ENCODE assay signal across 24 mouse cellular contexts in genomic region chr2:180495906-180496305, GRCm38 (mm10). TPM values are rescaled to one million over a fixed set of nuclear protein-coding genes. Genes with fewer than 3 reads are reported as not detected.
DNase-seq lines count a peak whose midpoint lies in the region; ATAC-seq lines count a peak whose summit lies in the region.
"Had no signal": no experiment of that assay in that cellular context is flagged by ENCODE, and none has a peak within 500 bp of the region (broad histone marks: within the 10 kb centered on the region; RNA-seq: fewer than 3 reads in every experiment).

No protein-coding gene starts in this region.

- no peak for ATAC-seq in forebrain, embryonic 15.5 days (replicated peaks)
- no peak for ATAC-seq in forebrain, embryonic 12.5 days (ENCODE audit: low FRiP score)
- ATAC-seq: hindbrain, postnatal 0 days; liver, postnatal 0 days; midbrain, embryonic 16.5 days had no signal

- no peaks in the 10 kb centered on the region for H3K9me3 ChIP-seq in forebrain, embryonic 15.5 days
- H3K9me3 ChIP-seq in forebrain, embryonic 12.5 days, result no peaks in the 10 kb centered on the region
- H3K9me3 ChIP-seq: embryonic facial prominence, embryonic 12.5 days; G1E; hindbrain, embryonic 10.5 days; megakaryocyte, embryonic 14.5 days; neural tube, embryonic 15.5 days had no signal

- H3K4me2 ChIP-seq in forebrain, embryonic 15.5 days (replicated peaks), result no peak overlapping the region
- H3K4me2 ChIP-seq in forebrain, embryonic 12.5 days, result no peak overlapping the region
- H3K4me2 ChIP-seq: embryonic facial prominence, embryonic 12.5 days; neural tube, embryonic 15.5 days had no signal

- H3K9ac ChIP-seq in forebrain, embryonic 15.5 days (replicated peaks), result no peak overlapping the region
- H3K9ac ChIP-seq in forebrain, embryonic 12.5 days, result no peak overlapping the region
- H3K9ac ChIP-seq: embryonic facial prominence, embryonic 12.5 days; liver, postnatal 0 days; neural tube, embryonic 15.5 days had no signal

- no peak overlapping the region for H3K4me3 ChIP-seq in forebrain, embryonic 15.5 days
- no peak overlapping the region for H3K4me3 ChIP-seq in forebrain, embryonic 12.5 days (replicated peaks)
- H3K4me3 ChIP-seq: embryonic facial prominence, embryonic 12.5 days; hindbrain, embryonic 10.5 days; megakaryocyte, embryonic 14.5 days; neural tube, embryonic 15.5 days had no signal

- intact Hi-C loops in left cerebral cortex, postnatal 4 days (cut with DNase I), result no loop called here
- intact Hi-C loops in left cerebral cortex, postnatal 14 days (cut with DNase I), result no loop called here

- DNase-seq in left cerebral cortex, adult 18-20 months (ENCODE audit: low spot score in 2 of 2), result peak; percentile 50 to 57
- DNase-seq in left cerebral cortex, postnatal 4 days, result no peak
- peak; percentile 68 to 84 for DNase-seq in left cerebral cortex, postnatal 14 days (ENCODE audit: low spot score in 2 of 2)
- DNase-seq in right cerebral cortex, postnatal 36 days (ENCODE audit: low spot score in 2 of 2), result peak; percentile 69 to 78
- no peak for DNase-seq in urinary bladder, postnatal 25 days (ENCODE audit: low spot score)
- no peak for DNase-seq in T-cell, adult 2 months (ENCODE audit: low spot score)
- DNase-seq: adrenal gland, postnatal 36 days; cerebellum, adult 18-20 months; gastrocnemius, postnatal 36 days; kidney, adult 11 months; liver, postnatal 0 days; lung, postnatal 10 days; thymus, adult 18-20 months had no signal

- 55% methylated on average over 8 of the region's 8 CpGs for WGBS in forebrain, embryonic 15.5 days
- WGBS in forebrain, embryonic 12.5 days, result 74% methylated on average over 8 of the region's 8 CpGs

- peak overlapping the region; percentile 20; the same call in 1 of the 2 replicates for H3K27ac ChIP-seq in forebrain, embryonic 15.5 days (replicated peaks)
- no peak overlapping the region for H3K27ac ChIP-seq in forebrain, embryonic 12.5 days
- H3K27ac ChIP-seq: embryonic facial prominence, embryonic 12.5 days; hindbrain, embryonic 10.5 days; hindbrain, postnatal 0 days; kidney, postnatal 0 days; neural tube, embryonic 15.5 days had no signal

- no peaks in the 10 kb centered on the region for H3K36me3 ChIP-seq in forebrain, embryonic 15.5 days
- no peaks in the 10 kb centered on the region for H3K36me3 ChIP-seq in forebrain, embryonic 12.5 days (replicated peaks)
- H3K36me3 ChIP-seq: embryonic facial prominence, embryonic 12.5 days; G1E; hindbrain, embryonic 10.5 days; neural tube, embryonic 15.5 days had no signal

- peaks cover 11% of the 10 kb centered on the region; the same call in 1 of the 2 replicates for H3K27me3 ChIP-seq in forebrain, embryonic 15.5 days
- peaks cover 51% of the 10 kb centered on the region for H3K27me3 ChIP-seq in forebrain, embryonic 12.5 days

- H3K4me1 ChIP-seq in forebrain, embryonic 15.5 days, result peaks cover 28% of the 10 kb centered on the region
- H3K4me1 ChIP-seq in forebrain, embryonic 12.5 days, result peaks cover 21% of the 10 kb centered on the region

RNA-seq across cellular contexts. Expression of gene Ntsr1, which starts 3.9 kb away (rescaled TPM):
- polyA plus RNA-seq in forebrain, embryonic 15.5 days (2015; fragmentation: Nextera tagmentation; extraction: Ambion mirVana), result 6.6 and 8.0 TPM in 2 replicates
- polyA plus RNA-seq in forebrain, embryonic 12.5 days (2016; fragmentation: Nextera tagmentation; extraction: Ambion mirVana), result 0.55 and 0.67 TPM in 2 replicates
- total RNA-seq in left cerebral cortex, adult 18-20 months (2021), result 1 to 10 TPM; 6.4 to 8.2 TPM
- total RNA-seq in left cerebral cortex, postnatal 4 days (2021), result 10 to 100 TPM; 52.1 to 54.5 TPM
- total RNA-seq in left cerebral cortex, postnatal 14 days (2021), result 10 to 100 TPM; 11.4 to 14.1 TPM
- total RNA-seq: adrenal gland, postnatal 36 days; gastrocnemius, postnatal 36 days; liver, adult 2 months had no signal
- polyA plus RNA-seq: G1E; liver, adult 2 months; liver, postnatal 0 days had no signal

RNA-seq across cellular contexts. Expression of gene Slco4a1, which starts 39.9 kb away (rescaled TPM):
- 1.2 and 1.4 TPM in 2 replicates for polyA plus RNA-seq in forebrain, embryonic 15.5 days (2015; fragmentation: Nextera tagmentation; extraction: Ambion mirVana)
- polyA plus RNA-seq in forebrain, embryonic 12.5 days (2016; fragmentation: Nextera tagmentation; extraction: Ambion mirVana), result 4.0 and 4.1 TPM in 2 replicates
- 1 to 10 TPM; 1.7 to 2.4 TPM for total RNA-seq in left cerebral cortex, adult 18-20 months (2021)
- total RNA-seq in left cerebral cortex, postnatal 4 days (2021), result 1 to 10 TPM; 2.4 to 2.5 TPM
- total RNA-seq in left cerebral cortex, postnatal 14 days (2021), result 1 to 10 TPM; 1.6 to 2.1 TPM
- polyA plus RNA-seq: G1E had no signal

Comparison
In these comparisons a context has a peak if more than half of its experiments do, and no peak if none do; other contexts are left out.
1. DNase-seq: peak in left cerebral cortex, adult 18-20 months (2 of 2), left cerebral cortex, postnatal 14 days (2 of 2) and right cerebral cortex, postnatal 36 days (2 of 2); none in left cerebral cortex, postnatal 4 days (single experiment), urinary bladder, postnatal 25 days (single experiment) and T-cell, adult 2 months (single experiment).